Mouse (Mus musculus): ENCODE results near the gene Ccdc54. TPM values are rescaled to one million over a fixed set of nuclear protein-coding genes. Genes with fewer than 3 reads are reported as not detected.

Gene Ccdc54
- polyA plus RNA-seq, 1 experiment from 2014 or later = not detected

DNA sequence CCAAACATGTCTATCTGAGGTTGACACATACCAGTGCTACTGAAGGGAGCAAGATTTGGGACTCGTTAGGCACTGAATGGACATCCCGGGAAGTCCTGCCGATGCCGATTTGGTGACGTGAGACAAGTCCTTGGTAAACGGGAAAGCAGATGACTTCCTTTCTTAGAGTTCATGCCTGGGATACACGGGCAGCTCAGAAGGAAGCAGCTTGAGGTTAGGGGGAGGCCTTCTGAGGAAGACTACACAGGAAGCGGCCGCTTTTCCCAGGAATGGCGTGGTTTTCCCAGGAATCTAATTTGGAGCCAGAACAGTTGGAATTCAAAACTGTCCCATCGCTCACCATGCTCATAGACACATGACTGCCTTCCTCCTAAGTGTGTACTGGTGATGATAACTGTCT is 2.4 kb upstream of the Ccdc54 start:
- H3K27me3 ChIP-seq = no peaks in the 10 kb centered on the region
- no peak overlapping the region for H3K27ac ChIP-seq
- H3K4me2 ChIP-seq = no peak overlapping the region
- no peaks in the 10 kb centered on the region; the same call in 1 of the 2 replicates for H3K4me1 ChIP-seq (replicated peaks)
- H3K4me3 ChIP-seq (replicated peaks) = no peak overlapping the region
- ATAC-seq (ENCODE audit: insufficient number of reproducible peaks, insufficient read depth, low FRiP score, low TSS enrichment, low read depth) = no peak
- H3K9me3 ChIP-seq = no peaks in the 10 kb centered on the region
- 83% methylated on average over 11 of the region's 11 CpGs for WGBS
- H3K9ac ChIP-seq (replicated peaks) = no peak overlapping the region
- H3K36me3 ChIP-seq = no peaks in the 10 kb centered on the region

GRCm38 (mm10) chr16:50589574-50590151 is 1.3 kb downstream of the Ccdc54 start:
- Histone ChIP-seq H3K4me2 (no peak overlapping the region), H3K4me1 (replicated peaks) (no peaks in the 10 kb centered on the region), H3K36me3 (no peaks in the 10 kb centered on the region), H3K27ac (no peak overlapping the region), H3K9ac (replicated peaks) (no peak overlapping the region), H3K9me3 (no peaks in the 10 kb centered on the region), H3K27me3 (no peaks in the 10 kb centered on the region), H3K4me3 (replicated peaks) (no peak overlapping the region)
- ATAC-seq (ENCODE audit: insufficient number of reproducible peaks, insufficient read depth, low FRiP score, low TSS enrichment, low read depth) = no peak
- WGBS = 82% methylated on average over 11 of the region's 11 CpGs

- Histone ChIP-seq H3K36me3 (no peaks in the 10 kb centered on the region), H3K4me2 (no peak overlapping the region), H3K4me3 (replicated peaks) (no peak overlapping the region), H3K4me1 (replicated peaks) (no peaks in the 10 kb centered on the region), H3K9me3 (no peaks in the 10 kb centered on the region), H3K9ac (replicated peaks) (no peak overlapping the region), H3K27ac (no peak overlapping the region), H3K27me3 (no peaks in the 10 kb centered on the region)
- WGBS = 83% methylated on average over 1 of the region's 1 CpGs
- no peak for ATAC-seq (ENCODE audit: insufficient number of reproducible peaks, insufficient read depth, low FRiP score, low TSS enrichment, low read depth)
These were observed 2.8 kb downstream of the Ccdc54 start for GRCm38 (mm10) chr16:50588191-50588590.

- 87% methylated on average over 7 of the region's 7 CpGs for WGBS
- Histone ChIP-seq H3K4me3 (replicated peaks) (no peak overlapping the region), H3K4me1 (replicated peaks) (no peaks in the 10 kb centered on the region), H3K27ac (no peak overlapping the region), H3K9me3 (no peaks in the 10 kb centered on the region), H3K27me3 (no peaks in the 10 kb centered on the region), H3K4me2 (no peak overlapping the region), H3K36me3 (no peaks in the 10 kb centered on the region), H3K9ac (replicated peaks) (no peak overlapping the region)
- no peak for ATAC-seq (ENCODE audit: insufficient number of reproducible peaks, insufficient read depth, low FRiP score, low TSS enrichment, low read depth)
These were observed 3.8 kb downstream of the Ccdc54 start for GRCm38 (mm10) chr16:50587139-50587538.

DNA sequence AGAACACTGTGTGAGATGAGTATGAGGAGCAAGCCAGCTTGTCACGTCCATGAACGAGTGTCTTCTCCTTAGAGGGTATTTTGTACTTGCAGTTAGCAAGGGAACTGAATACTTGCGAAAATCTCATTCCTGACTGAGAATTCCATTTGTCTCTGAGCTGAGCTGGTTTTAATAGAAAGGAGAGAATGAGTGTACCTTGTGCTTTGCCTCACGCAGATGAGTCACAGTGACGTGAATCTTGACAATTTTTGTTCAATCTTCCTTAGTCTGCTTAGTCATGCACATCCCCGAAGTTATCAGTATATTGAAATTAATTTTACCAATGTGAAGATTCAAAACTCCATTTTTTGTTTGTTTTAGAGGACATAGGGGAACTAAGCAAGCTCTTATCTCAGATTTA is 12.6 kb downstream of the Ccdc54 start:
- H3K27ac ChIP-seq = no peak overlapping the region
- H3K4me3 ChIP-seq (replicated peaks) = no peak overlapping the region
- H3K9me3 ChIP-seq = no peaks in the 10 kb centered on the region
- H3K9ac ChIP-seq (replicated peaks) = no peak overlapping the region
- no peaks in the 10 kb centered on the region for H3K4me1 ChIP-seq (replicated peaks)
- WGBS = 85% methylated on average over 6 of the region's 6 CpGs
- H3K27me3 ChIP-seq = no peaks in the 10 kb centered on the region
- H3K36me3 ChIP-seq = no peaks in the 10 kb centered on the region
- ATAC-seq (ENCODE audit: insufficient number of reproducible peaks, insufficient read depth, low FRiP score, low TSS enrichment, low read depth) = no peak
- no peak overlapping the region for H3K4me2 ChIP-seq

DNA sequence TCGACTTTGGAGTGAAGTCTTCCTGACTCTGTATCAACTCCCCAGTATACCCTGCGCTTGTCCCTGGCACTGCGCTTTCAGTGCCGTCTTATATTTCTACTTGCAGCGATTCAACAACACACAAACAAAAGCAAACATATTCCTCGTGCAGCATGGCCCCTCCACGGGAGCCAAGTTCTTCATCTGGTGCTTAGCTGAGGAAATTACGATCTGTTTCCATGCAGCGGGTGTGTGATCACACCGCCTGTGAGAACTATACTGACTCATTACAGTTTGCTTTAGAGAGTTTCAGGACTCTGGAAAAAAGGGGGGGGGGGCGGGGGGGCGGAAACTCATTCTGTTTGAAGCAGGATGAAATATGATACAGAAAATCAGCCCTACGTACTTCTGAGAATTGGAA is 18.4 kb downstream of the Ccdc54 start:
- no peaks in the 10 kb centered on the region for H3K27me3 ChIP-seq
- no peak for ATAC-seq (ENCODE audit: insufficient number of reproducible peaks, insufficient read depth, low FRiP score, low TSS enrichment, low read depth)
- 56% methylated on average over 13 of the region's 13 CpGs for WGBS
- peak overlapping the region; percentile 27 for H3K4me2 ChIP-seq
- no peak overlapping the region for H3K9ac ChIP-seq (replicated peaks)
- no peak overlapping the region for H3K4me3 ChIP-seq (replicated peaks)
- no peaks in the 10 kb centered on the region for H3K36me3 ChIP-seq
- no peak overlapping the region for H3K27ac ChIP-seq
- H3K9me3 ChIP-seq = no peaks in the 10 kb centered on the region
- no peaks in the 10 kb centered on the region; the same call in 1 of the 2 replicates for H3K4me1 ChIP-seq (replicated peaks)

DNA sequence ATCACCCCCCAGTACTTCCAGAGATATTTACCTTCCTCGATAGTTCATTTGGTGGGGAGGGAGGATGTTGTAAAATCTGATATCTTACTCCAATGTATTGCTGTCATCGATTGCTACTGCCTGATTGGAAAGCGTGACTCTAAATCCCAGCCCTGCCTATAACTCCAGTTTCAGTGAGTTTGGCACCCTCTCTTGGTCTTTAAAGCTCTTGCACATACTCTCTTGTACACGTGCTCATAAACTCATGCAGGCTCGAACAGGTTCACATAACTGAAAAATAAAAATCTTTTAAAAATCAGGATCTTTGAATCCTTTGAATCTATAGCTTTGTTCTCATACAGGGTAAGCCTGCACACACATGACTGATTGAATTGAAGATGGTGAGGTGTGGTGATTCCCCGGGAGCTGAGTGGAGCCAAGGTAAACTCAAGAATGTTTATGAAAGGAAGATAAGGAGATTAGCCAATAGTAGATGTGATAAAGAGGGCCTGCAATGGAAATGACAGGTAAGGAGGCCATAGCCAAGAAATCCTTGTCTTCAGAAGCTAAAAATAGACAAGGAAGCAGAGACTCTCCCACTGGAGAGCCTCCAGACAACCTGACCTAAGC is 31.7 kb downstream of the Ccdc54 start:
- Histone ChIP-seq H3K36me3 (no peaks in the 10 kb centered on the region), H3K27me3 (no peaks in the 10 kb centered on the region), H3K9ac (replicated peaks) (no peak overlapping the region), H3K9me3 (no peaks in the 10 kb centered on the region), H3K4me1 (replicated peaks) (no peaks in the 10 kb centered on the region), H3K4me2 (no peak overlapping the region), H3K27ac (no peak overlapping the region), H3K4me3 (replicated peaks) (no peak overlapping the region)
- 77% methylated on average over 6 of the region's 6 CpGs for WGBS
- no peak for ATAC-seq (ENCODE audit: insufficient number of reproducible peaks, insufficient read depth, low FRiP score, low TSS enrichment, low read depth)

DNA sequence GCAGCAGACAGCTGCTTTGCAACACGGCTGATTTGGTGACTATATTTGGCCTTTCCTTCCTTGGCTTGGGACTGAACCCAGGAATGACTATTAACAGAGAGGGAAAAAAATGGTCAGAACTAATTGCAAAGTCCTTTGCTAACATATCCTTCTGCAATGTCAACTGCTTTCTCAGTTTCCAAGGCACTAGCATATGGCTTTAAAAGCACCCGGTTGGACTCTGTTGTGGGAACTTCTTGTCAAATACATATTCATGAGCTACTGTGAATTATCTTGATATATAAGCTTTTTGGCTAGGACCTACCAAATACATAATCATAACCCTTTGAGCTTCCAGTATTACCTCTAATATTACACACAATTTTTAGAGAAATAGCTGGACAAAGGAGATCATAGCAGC is 37.1 kb downstream of the Ccdc54 start:
- H3K9ac ChIP-seq (replicated peaks) = no peak overlapping the region
- ATAC-seq (ENCODE audit: insufficient number of reproducible peaks, insufficient read depth, low FRiP score, low TSS enrichment, low read depth) = no peak
- H3K36me3 ChIP-seq = no peaks in the 10 kb centered on the region
- H3K27ac ChIP-seq = no peak overlapping the region
- H3K4me3 ChIP-seq (replicated peaks) = no peak overlapping the region
- no peak overlapping the region for H3K4me2 ChIP-seq
- H3K4me1 ChIP-seq (replicated peaks) = no peaks in the 10 kb centered on the region
- WGBS = 85% methylated on average over 2 of the region's 2 CpGs
- H3K27me3 ChIP-seq = no peaks in the 10 kb centered on the region
- H3K9me3 ChIP-seq = no peaks in the 10 kb centered on the region

GRCm38 (mm10) chr16:50551871-50552528 is 39.0 kb downstream of the Ccdc54 start:
- Histone ChIP-seq H3K4me2 (no peak overlapping the region), H3K4me1 (replicated peaks) (no peaks in the 10 kb centered on the region)
- WGBS = 80% methylated on average over 7 of the region's 7 CpGs

DNA sequence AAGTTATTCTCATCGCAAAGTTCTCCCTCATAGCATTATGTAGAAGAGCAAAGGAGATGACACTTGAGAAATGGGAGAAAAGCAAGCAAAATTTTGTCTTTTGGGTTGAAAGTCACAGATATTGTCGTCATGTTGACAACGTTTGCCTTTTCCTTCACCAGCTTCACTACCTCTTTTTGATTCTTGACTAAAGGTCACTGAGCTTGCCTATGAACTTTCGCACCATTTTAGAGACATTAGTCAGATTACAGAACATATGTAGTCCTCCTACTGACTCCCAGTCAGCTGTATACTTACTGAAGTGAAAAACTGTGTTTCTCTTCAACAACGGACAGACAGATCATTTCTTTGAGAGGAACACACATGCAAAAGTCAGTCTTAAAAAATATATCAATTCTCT is 40.0 kb downstream of the Ccdc54 start:
- Histone ChIP-seq H3K9ac (replicated peaks) (no peak overlapping the region), H3K4me3 (replicated peaks) (no peak overlapping the region), H3K36me3 (no peaks in the 10 kb centered on the region), H3K4me2 (no peak overlapping the region), H3K9me3 (no peaks in the 10 kb centered on the region), H3K27me3 (no peaks in the 10 kb centered on the region), H3K27ac (no peak overlapping the region), H3K4me1 (replicated peaks) (no peaks in the 10 kb centered on the region)
- no peak for ATAC-seq (ENCODE audit: insufficient number of reproducible peaks, insufficient read depth, low FRiP score, low TSS enrichment, low read depth)
- WGBS = 94% methylated on average over 5 of the region's 5 CpGs

More at GRCm38 (mm10) chr16:50551871-50552528, 39.0 kb downstream of the Ccdc54 start:
- no peaks in the 10 kb centered on the region for H3K9me3 ChIP-seq
- H3K9ac ChIP-seq (replicated peaks) = no peak overlapping the region
- no peaks in the 10 kb centered on the region for H3K27me3 ChIP-seq
- H3K27ac ChIP-seq = no peak overlapping the region
- H3K4me3 ChIP-seq (replicated peaks) = no peak overlapping the region
- ATAC-seq (ENCODE audit: insufficient number of reproducible peaks, insufficient read depth, low FRiP score, low TSS enrichment, low read depth) = no peak
- no peaks in the 10 kb centered on the region for H3K36me3 ChIP-seq

DNA sequence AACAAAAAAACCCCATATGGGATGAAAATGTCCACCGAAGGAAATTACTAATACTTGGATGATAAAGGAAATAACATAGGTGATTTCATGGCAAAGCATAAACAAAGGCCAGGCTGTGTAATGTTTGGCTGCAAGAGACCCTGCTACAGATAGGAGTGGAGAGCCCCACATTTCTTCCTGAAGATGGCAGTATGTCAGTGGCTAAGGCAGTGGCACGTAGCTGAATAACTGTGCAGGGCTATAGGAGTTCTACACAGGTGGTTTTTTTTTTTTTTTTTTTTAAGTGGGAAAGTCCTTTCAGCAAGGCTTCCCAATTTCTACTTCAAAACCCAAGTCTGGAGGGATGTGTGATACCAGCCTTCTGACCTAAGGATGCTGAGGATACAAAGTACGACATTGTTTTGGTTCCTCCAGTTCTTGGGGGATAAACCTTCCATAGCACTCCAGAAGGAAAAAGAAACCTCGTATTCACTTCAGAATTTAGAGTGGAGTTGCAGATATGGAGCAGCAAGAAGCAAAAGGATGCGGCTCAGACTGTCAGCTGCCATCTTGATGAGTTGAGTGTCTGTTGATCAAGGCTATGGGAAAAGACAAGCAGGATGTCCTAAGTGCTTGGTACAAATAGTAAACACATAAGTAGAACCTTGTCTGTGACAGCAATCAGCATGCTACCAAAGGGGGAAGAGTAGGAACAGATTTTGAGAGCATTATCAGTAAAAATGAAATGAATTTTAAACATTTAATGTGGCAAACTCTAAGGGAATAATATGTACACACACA is 48.2 kb downstream of the Ccdc54 start:
- Histone ChIP-seq H3K36me3 (no peaks in the 10 kb centered on the region), H3K27ac (no peak overlapping the region), H3K9ac (replicated peaks) (no peak overlapping the region), H3K4me1 (replicated peaks) (no peaks in the 10 kb centered on the region), H3K4me3 (replicated peaks) (no peak overlapping the region), H3K4me2 (no peak overlapping the region), H3K9me3 (no peaks in the 10 kb centered on the region), H3K27me3 (no peaks in the 10 kb centered on the region)
- WGBS = 63% methylated on average over 5 of the region's 5 CpGs
- no peak for ATAC-seq (ENCODE audit: insufficient number of reproducible peaks, insufficient read depth, low FRiP score, low TSS enrichment, low read depth)

Data from limb, embryonic 12.5 days (tissue).